Mouse (Mus musculus) ES-E14 (cell line): ENCODE data around the gene Arhgap45.

Experiments used
- HCFC1 ChIP-seq: IDR thresholded peaks from 2 replicates; pipeline ENCODE4 v1.6.1; 2012; ENCODE audit warnings: low read length, inconsistent platforms, borderline replicate concordance; ENCODE audit not compliant: insufficient read depth
- ZC3H11A ChIP-seq: IDR thresholded peaks from 2 replicates; pipeline ENCODE4 v1.6.1; 2012; ENCODE audit warnings: low read depth, mild to moderate bottlenecking, inconsistent platforms, low read length, borderline replicate concordance
- ZNF384 ChIP-seq: IDR thresholded peaks from 2 replicates; pipeline ENCODE4 v1.6.1; 2012; ENCODE audit warnings: low read depth, low read length, inconsistent platforms

GRCm38 (mm10) chr10:80047041-80047565, 30.6 kb downstream of the Arhgap45 start, which contains the start of gene Gpx4:
- TF ChIP-seq ZC3H11A (no peak), ZNF384 (no peak), HCFC1 (no peak)
